Mouse (Mus musculus) splenic B cell, adult 2 months (primary cell): ENCODE measurements around the gene Fto.

ENCODE experiments used
- DNase-seq: peaks from one replicate; pipeline ENCODE4 v3.0.0-alpha.2; 2011; ENCODE audit warnings: low read depth, low spot score
- H3K27me3 ChIP-seq: 2 replicates; pipeline ENCODE4 v1.6.1; 2012; ENCODE audit warnings: mild to moderate bottlenecking, low read length, moderate library complexity, mixed read lengths; ENCODE audit not compliant: control insufficient read depth, poor library complexity, insufficient read depth, severe bottlenecking
- H3K36me3 ChIP-seq: 2 replicates; pipeline ENCODE4 v1.6.1; 2012; ENCODE audit warnings: mild to moderate bottlenecking, low read length, moderate library complexity, mixed read lengths; ENCODE audit not compliant: control insufficient read depth, poor library complexity, insufficient read depth, severe bottlenecking

Gene Fto

GRCm38 (mm10) chr8:91657381-91657780, 344.1 kb downstream of the Fto start:
- DNase-seq, result no peak
- no peaks in the 10 kb centered on the region for H3K36me3 ChIP-seq
- no peaks in the 10 kb centered on the region for H3K27me3 ChIP-seq

DNA sequence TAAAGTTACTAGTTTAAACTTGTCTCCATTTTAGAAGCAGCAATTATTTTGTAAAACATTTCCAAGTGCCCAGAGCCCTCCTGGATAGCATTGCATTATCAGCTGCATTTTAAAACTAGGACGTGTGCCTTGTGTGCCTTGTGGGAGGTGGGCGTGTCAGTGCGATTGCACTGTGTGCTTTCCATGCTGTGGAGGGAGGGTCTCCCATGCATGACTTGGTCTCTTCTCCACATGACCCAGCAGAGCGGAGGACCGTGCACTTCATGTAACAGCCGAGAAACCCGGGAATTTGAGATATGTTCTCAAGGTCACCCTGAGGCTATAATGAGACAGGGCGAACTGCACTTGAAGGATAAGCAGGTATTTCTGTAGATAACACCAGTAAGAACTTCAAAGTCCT, 347.6 kb downstream of the Fto start:
- DNase-seq, result no peak
- Histone ChIP-seq H3K36me3 (no peaks in the 10 kb centered on the region), H3K27me3 (no peaks in the 10 kb centered on the region)

DNA sequence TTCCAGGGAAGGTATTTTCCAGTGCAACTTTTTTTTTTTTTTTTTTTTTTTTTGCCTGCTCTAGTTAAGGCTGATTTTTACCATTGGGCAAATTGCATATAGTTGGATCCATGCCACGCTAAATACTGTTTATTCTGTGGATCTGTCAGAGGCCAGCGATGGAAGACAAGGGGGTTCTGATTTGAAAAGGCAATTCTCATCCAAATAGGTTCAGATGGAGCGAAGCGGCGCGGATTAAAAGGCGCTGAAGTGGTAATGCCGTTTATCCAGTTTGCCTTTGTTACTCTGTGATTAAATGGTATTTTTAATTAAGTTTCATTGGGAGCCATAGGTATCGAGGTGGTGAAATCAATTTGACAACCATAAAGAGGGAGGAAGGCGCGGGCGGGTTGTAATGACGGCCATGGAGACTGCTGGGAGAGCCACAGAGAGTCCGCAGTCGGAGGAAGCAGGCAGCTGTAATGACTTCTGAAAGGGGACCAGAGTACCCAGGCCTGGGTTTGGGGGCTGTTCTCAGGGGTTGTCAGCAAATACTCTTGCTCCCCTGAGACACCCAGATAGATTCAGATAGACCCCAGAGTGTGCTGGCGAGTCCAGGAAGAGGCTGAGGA, 356.2 kb downstream of the Fto start:
- Histone ChIP-seq H3K27me3 (no peaks in the 10 kb centered on the region), H3K36me3 (peaks cover 4% of the 10 kb centered on the region; the same call in 1 of the 2 replicates)
- no peak for DNase-seq

- H3K36me3 ChIP-seq, result no peaks in the 10 kb centered on the region
- H3K27me3 ChIP-seq, result no peaks in the 10 kb centered on the region
- DNase-seq, result no peak
These were observed 363.6 kb downstream of the Fto start for GRCm38 (mm10) chr8:91676928-91677327.

DNA sequence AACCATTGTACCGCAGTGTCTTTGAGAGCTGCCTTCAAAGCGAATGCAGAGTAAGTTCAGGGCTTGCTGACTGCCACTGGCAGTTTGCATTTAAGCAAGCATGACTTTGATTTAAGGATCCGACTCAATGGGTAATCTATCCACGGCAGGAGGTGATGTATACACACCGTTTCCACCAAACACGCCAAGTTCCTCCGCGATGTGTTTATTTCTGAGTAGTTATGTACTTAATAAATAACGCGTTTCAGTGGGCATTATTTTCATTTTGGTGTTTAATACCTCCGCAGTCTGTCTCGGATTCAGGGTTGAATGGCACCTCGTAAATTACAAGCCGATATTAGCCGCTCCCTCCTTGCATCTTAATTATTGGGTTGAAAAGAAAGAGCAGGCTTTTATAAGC, 366.1 kb downstream of the Fto start:
- Histone ChIP-seq H3K27me3 (no peaks in the 10 kb centered on the region), H3K36me3 (no peaks in the 10 kb centered on the region)
- no peak for DNase-seq

- Histone ChIP-seq H3K27me3 (no peaks in the 10 kb centered on the region), H3K36me3 (no peaks in the 10 kb centered on the region)
- DNase-seq, result no peak
These were observed 366.8 kb downstream of the Fto start for GRCm38 (mm10) chr8:91680125-91680524.

GRCm38 (mm10) chr8:91684596-91685317, 371.4 kb downstream of the Fto start:
- no peaks in the 10 kb centered on the region for H3K27me3 ChIP-seq
- DNase-seq, result no peak
- H3K36me3 ChIP-seq, result no peaks in the 10 kb centered on the region

- H3K36me3 ChIP-seq, result no peaks in the 10 kb centered on the region
- DNase-seq, result no peak
These were observed 372.1 kb downstream of the Fto start for GRCm38 (mm10) chr8:91685408-91685807.

DNA sequence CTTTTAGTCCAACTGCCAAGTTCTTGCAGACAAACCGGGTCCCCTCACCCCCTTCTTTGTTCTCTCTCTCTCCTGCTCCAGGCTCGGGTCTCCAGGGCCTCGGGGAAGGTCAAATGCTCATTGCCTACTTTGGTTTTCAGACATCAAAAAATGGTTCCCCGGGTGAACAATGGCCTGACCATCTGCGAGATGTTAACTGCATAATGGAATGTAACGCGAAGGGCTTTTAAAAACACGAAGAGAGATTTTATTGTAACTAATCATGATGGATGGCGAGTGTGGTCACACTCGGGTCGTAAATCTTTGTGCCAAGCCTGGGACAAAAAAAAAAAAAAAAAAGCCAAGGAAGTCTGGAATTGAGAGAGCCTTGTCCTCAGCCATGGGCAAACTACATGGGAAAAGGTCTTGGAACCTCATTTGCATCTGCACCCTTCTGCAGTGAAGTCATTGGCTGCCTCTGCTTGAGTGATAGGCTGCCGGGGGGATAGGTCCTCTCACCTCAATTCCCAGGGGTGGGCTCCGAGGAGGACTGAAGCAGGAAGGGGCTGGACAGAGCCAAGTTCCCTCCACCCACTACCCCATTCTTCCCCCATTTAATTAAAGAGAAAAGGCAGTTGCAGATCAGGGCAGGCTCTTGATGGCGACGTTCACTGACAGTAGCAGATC, 378.9 kb downstream of the Fto start:
- Histone ChIP-seq H3K27me3 (no peaks in the 10 kb centered on the region), H3K36me3 (no peaks in the 10 kb centered on the region)
- DNase-seq, result no peak

More at GRCm38 (mm10) chr8:91685408-91685807, 372.1 kb downstream of the Fto start:
- H3K27me3 ChIP-seq, result no peaks in the 10 kb centered on the region

DNA sequence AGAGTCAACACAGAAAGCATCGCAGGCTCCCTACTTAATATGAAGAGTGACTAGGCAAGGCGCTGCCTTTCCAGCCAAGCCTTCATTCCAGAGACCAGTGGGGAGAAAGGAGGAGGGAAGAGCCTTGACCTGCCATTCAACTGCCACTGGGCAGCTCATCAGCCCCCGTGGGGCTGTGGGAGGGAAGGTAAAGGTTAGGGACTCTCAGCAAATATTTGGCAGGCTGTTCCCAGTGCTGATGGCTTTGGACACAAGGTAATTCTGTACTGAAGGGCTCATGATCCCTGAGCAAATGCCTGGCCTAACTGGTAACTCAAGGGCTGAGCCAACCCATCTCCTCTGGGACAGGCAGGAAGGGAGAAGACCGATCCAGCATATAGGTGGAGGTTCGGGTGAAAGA, 393.2 kb downstream of the Fto start:
- Histone ChIP-seq H3K36me3 (no peaks in the 10 kb centered on the region), H3K27me3 (no peaks in the 10 kb centered on the region)
- no peak for DNase-seq

GRCm38 (mm10) chr8:91708661-91709060, 395.3 kb downstream of the Fto start:
- DNase-seq, result no peak
- Histone ChIP-seq H3K27me3 (no peaks in the 10 kb centered on the region), H3K36me3 (no peaks in the 10 kb centered on the region)

DNA sequence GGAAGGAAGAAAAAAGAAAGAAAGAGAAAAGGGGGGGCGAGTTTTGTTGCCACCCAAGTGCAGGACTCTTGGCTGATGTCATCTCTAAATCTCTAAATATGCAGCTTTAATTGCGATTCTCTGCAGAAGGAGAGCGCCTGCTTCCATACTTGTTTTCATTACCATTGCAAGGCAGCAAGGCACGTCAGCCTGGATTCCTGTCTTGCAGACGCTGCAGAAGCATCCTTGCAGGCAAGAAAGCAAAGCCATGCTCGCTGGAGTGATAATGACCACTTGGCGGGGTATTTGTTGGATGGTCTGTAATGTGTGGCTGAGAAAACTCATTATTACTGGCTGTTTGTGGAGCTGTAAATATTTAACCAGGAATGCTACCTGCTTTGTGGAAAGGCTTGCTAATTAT, 396.4 kb downstream of the Fto start:
- no peaks in the 10 kb centered on the region for H3K27me3 ChIP-seq
- no peak for DNase-seq
- H3K36me3 ChIP-seq, result no peaks in the 10 kb centered on the region

- Histone ChIP-seq H3K36me3 (no peaks in the 10 kb centered on the region), H3K27me3 (no peaks in the 10 kb centered on the region)
- no peak for DNase-seq
These were observed 397.9 kb downstream of the Fto start for GRCm38 (mm10) chr8:91711202-91711601.

DNA sequence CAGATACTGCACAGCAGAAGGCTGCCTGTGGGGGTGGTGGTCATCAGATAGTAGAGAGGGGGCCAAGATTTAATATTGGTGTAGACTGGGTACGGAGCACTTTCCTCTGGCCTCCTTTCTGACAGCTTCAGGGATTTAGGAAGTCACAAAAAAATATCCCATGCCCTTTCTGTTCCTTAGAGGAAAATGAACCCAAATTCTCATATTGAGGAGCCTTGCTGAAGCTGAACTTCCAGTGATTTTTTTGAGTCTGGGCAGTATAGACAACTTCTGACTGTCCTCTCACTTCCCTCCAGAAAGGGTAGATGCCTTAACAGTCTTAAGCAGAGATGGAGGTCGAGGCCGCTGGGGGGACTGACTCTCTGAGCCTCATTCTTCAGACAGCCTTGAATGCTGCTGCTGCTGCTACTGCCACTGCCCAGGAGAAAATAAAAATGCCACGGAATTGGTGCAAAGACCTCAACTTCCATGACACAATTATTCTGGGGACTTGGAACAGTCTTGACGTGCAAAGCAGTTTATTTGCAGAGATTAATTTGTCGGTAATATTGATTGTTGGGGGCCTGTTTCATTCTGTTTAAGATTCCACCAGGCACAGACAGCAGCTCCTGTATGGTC, 398.8 kb downstream of the Fto start:
- DNase-seq, result no peak
- Histone ChIP-seq H3K27me3 (no peaks in the 10 kb centered on the region), H3K36me3 (no peaks in the 10 kb centered on the region)
